Mouse (Mus musculus) MEL (cell line): ENCODE results near the gene Id1.

ENCODE experiments used
- GABPA ChIP-seq: IDR thresholded peaks from 2 replicates; pipeline ENCODE4 v1.6.1; 2012; ENCODE audit warnings: low read depth, mild to moderate bottlenecking, inconsistent platforms, low read length, improper control_type of control experiment, moderate library complexity
- POLR2AphosphoS5 ChIP-seq: IDR thresholded peaks from 2 replicates; pipeline ENCODE4 v1.6.1; 2012; ENCODE audit warnings: low read depth, borderline replicate concordance, mild to moderate bottlenecking, inconsistent platforms, low read length, moderate library complexity, mixed read lengths
- USF2 ChIP-seq, 2 experiments: IDR thresholded peaks; 2 replicates each; pipeline ENCODE4 v1.6.1; 2011 to 2012; ENCODE audit warnings: improper control_type of control experiment in 2 of 2, low read length in 2 of 2, borderline replicate concordance in 1 of 2, inconsistent platforms in 1 of 2, low read depth in 1 of 2, mild to moderate bottlenecking in 1 of 2; ENCODE audit not compliant: insufficient read depth in 1 of 2

GRCm38 (mm10) chr2:152717652-152718051 lies 18.4 kb upstream of the Id1 start:
- TF ChIP-seq USF2 (IDR thresholded peaks at IDR 0.05; ENCODE audit: borderline replicate concordance in 1 of 2, insufficient read depth in 1 of 2, low read depth in 1 of 2, low read length in 2 of 2) (no peak), GABPA (no peak), POLR2AphosphoS5 (no peak)
